Mouse (Mus musculus) bone marrow, adult 2 months (tissue): ENCODE results near the gene Nalcn. TPM values are rescaled to one million over a fixed set of nuclear protein-coding genes. Genes with fewer than 3 reads are reported as not detected.
"Not testable (repeated sequence)": the region's sequence is repeated elsewhere in the genome, so short reads cannot be mapped to it uniquely, and the experiment has no call there.

Experiments
- H3K27ac ChIP-seq: fragments of 200-500 bp; 2 replicates; pipeline ENCODE4 v1.5.1; 2012; ENCODE audit warnings: low read depth, mild to moderate bottlenecking, control low read depth, inconsistent platforms, low read length; ENCODE audit not compliant: control insufficient read depth, poor library complexity, insufficient read depth
- H3K4me1 ChIP-seq: fragments of 200-500 bp; 2 replicates; pipeline ENCODE4 v1.6.1; 2011; ENCODE audit warnings: low read length; ENCODE audit not compliant: control insufficient read depth, insufficient read depth
- H3K4me3 ChIP-seq: fragments of 200-500 bp; replicated peaks from 2 replicates; pipeline ENCODE3; 2011; ENCODE audit warnings: mild to moderate bottlenecking, low read depth, low read length, control low read depth; ENCODE audit not compliant: control insufficient read depth
- CTCF ChIP-seq: fragments of 200-500 bp; IDR thresholded peaks from 2 replicates; pipeline ENCODE4 v1.5.1; 2011; ENCODE audit warnings: low read length, control low read depth; ENCODE audit not compliant: control insufficient read depth, insufficient read depth
- POLR2A ChIP-seq: fragments of 200-500 bp; IDR thresholded peaks from 2 replicates; pipeline ENCODE4 v1.6.1; 2011; ENCODE audit warnings: low read depth, mild to moderate bottlenecking, control low read depth, low read length, borderline replicate concordance; ENCODE audit not compliant: control insufficient read depth
- WGBS: fragments of 180-500 bp; shearing (Covaris S2); methylation state at CpG from one replicate; pipeline ENCODE4 v1.1.7; 2018; 5-methylcytosine and 5-hydroxymethylcytosine counted together
- polyA plus RNA-seq: library from polyadenylated mRNA; stranded (reverse); fragments of >200 nt; gene quantifications from 2 replicates; pipeline ENCODE4 v1.2.4, GENCODE M21; 2011; ENCODE audit warnings: low replicate concordance; ENCODE audit not compliant: missing spikeins, insufficient read depth, insufficient read length

Gene Nalcn
- polyA plus RNA-seq: not detected in 2 replicates

- no peak for TF ChIP-seq POLR2A
- no peak within 1 kb of the TSS for H3K4me3 ChIP-seq
- no peak within 1 kb of the TSS; the same call in 1 of the 2 replicates for H3K27ac ChIP-seq
- H3K4me1 ChIP-seq: no peaks in the 10 kb centered on the region
- WGBS: 8% methylated on average over 47 of the region's 47 CpGs
These were observed at the start of gene Nalcn for GRCm38 (mm10) chr14:123626501-123627179. Gene Nalcn, minus strand, starts transcription at chr14:123627144.

GRCm38 (mm10) chr14:123671076-123671475 is 44.1 kb upstream of the Nalcn start:
- not testable (repeated sequence) for H3K27ac ChIP-seq, H3K4me1 ChIP-seq, H3K4me3 ChIP-seq
- 73% methylated on average over 21 of the region's 21 CpGs for WGBS

GRCm38 (mm10) chr14:123664451-123664850 is 37.5 kb upstream of the Nalcn start:
- TF ChIP-seq CTCF (no peak), POLR2A (no peak)
- no peak overlapping the region for H3K27ac ChIP-seq
- no peaks in the 10 kb centered on the region for H3K4me1 ChIP-seq
- no peak overlapping the region for H3K4me3 ChIP-seq

DNA sequence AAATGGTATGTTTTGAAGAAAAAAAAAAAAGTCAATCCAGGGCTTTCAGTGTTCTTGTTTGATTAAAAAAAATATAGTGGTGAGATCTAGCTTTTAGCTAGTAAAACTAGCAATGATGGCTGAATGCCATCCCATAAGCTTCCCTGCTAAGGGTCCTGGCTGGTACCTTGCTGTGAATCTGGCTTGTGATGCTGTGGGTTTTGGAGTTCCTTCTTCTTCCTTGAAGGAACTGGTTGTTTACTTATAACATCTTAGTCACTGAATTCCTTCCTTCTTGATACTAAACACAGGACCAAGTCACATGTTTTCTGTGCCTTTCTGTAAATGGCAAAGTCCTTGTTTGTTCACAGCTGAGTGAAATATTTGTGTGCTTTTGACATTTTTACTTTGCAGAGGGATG is 36.3 kb upstream of the Nalcn start:
- no peak for TF ChIP-seq CTCF
- H3K4me3 ChIP-seq: no peak overlapping the region
- H3K27ac ChIP-seq: no peak overlapping the region
- no peaks in the 10 kb centered on the region for H3K4me1 ChIP-seq

DNA sequence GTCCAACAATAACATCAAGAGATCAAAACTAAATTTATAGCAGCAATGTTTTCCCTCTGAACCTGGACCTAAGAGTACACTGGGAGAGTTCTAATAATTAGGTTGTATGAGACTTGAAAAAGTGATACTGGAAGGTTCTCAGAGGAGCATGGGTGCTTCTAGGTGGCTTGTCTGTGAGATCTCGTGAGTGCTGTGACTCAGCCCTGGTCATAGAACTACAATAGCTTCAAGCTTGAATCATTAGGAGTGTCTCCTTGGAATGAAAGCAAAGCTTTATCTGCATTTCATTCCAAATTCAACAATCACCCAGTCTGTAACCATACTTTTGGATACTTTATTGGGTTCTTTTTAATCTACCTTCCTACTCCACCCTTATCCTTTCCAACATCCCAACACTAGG is 35.4 kb upstream of the Nalcn start:
- Histone ChIP-seq H3K4me3 (no peak overlapping the region), H3K27ac (no peak overlapping the region), H3K4me1 (no peaks in the 10 kb centered on the region)
- 33% methylated on average over 1 of the region's 1 CpGs for WGBS
- TF ChIP-seq CTCF (no peak), POLR2A (no peak)

- TF ChIP-seq POLR2A: no peak
- TF ChIP-seq CTCF: no peak
These were observed 34.1 kb upstream of the Nalcn start for GRCm38 (mm10) chr14:123661091-123661491.

DNA sequence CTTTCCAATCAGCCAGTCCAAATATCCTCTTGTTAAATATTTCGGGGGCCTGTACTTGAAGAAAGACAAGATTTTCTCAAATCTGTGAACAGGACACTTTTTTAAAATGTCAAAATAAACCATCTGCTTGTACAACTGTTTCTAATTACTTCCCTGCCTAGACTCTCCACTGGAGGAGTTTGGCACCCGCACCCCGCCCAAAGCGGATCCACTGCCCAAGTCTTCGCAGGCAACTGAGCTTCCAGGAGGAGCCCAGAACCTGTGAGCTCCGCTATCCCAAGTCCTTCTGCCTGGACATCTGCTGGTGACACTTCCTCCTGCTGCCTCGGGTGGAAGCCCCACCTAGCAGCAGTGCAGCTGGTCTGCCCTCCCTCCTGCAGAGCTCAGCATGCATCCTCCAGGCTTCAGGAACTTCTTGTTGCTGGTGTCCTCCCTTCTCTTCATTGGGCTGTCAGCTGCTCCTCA is 33.0 kb upstream of the Nalcn start, which contains the start of gene Itgbl1:
Itgbl1 (plus strand) TSS at position 51 of the 465 bp plus-strand sequence.
- WGBS: 55% methylated on average over 7 of the region's 7 CpGs
- TF ChIP-seq POLR2A: no peak
- no peak for TF ChIP-seq CTCF
- no peak within 1 kb of the TSS for H3K4me3 ChIP-seq

More at GRCm38 (mm10) chr14:123661091-123661491, 34.1 kb upstream of the Nalcn start:
- no peak overlapping the region for H3K27ac ChIP-seq
- 24% methylated on average over 20 of the region's 20 CpGs for WGBS
- no peaks in the 10 kb centered on the region for H3K4me1 ChIP-seq
- no peak overlapping the region for H3K4me3 ChIP-seq

DNA sequence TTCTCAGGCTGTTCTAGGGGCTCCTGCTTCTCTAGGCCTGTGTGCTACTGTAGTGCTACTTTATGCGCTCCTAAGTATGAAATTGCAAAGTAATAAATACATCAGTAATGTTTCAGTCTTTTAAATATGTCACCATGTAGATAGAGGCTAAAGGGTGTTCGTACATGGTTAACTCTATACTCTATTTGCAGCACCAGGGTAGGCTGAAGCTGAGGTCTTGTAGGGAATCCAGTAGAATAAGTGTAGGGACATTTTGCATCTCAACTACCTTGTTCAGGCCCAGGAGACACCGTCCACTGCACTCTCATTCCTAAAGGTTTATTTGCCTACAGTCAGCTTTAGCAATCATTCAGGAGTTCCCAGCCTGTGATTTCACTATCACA is 227 bp upstream of the Nalcn start:
- WGBS: 53% methylated on average over 3 of the region's 3 CpGs
- Histone ChIP-seq H3K27ac (no peak overlapping the region), H3K4me3 (no peak overlapping the region), H3K4me1 (no peaks in the 10 kb centered on the region)
- TF ChIP-seq CTCF (no peak), POLR2A (no peak)

More for the DNA sequence above, 33.0 kb upstream of the Nalcn start, which contains the start of gene Itgbl1:
- Histone ChIP-seq H3K4me1 (no peaks in the 10 kb centered on the region), H3K27ac (no peak within 1 kb of the TSS; the same call in 1 of the 2 replicates)

DNA sequence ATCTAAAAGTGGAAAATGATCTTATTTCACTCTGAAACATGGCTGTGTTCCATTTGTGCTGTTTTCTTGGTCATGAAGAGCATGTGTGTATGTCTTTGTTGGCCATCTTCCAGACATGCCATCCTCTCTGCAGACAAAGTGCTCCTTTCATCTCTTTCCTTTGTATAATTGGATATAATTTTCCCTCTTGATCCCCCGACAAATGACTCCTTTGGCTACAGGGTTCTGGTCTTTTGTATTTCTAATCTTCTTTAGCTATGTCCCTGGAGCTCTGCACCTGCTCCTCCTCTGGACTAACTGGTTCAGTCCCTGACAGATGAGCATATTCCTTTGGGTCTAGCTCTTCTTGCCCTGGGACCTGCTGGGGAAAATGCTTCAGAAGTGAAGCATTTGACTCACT is 4.0 kb downstream of the Nalcn start:
- Histone ChIP-seq H3K4me3 (no peak overlapping the region), H3K27ac (no peak overlapping the region), H3K4me1 (no peaks in the 10 kb centered on the region)
- 73% methylated on average over 1 of the region's 1 CpGs for WGBS
- TF ChIP-seq POLR2A: no peak
- TF ChIP-seq CTCF: no peak
